Mouse (Mus musculus) MEL (cell line): ENCODE data around the gene Tufm. TPM values are rescaled to one million over a fixed set of nuclear protein-coding genes. Genes with fewer than 3 reads are reported as not detected.

Experiments
- DNase-seq: peaks from one replicate; pipeline ENCODE4 v3.0.0; 2011; ENCODE audit warnings: low read depth, low spot score
- H3K27ac ChIP-seq: 2 replicates; pipeline ENCODE4 v1.5.1; 2012; ENCODE audit warnings: low read depth, mild to moderate bottlenecking, control low read depth, low read length, moderate library complexity; ENCODE audit not compliant: control insufficient read depth
- H3K27me3 ChIP-seq, 2 experiments: fragments of 150-350 bp in 1 of 2; sonication (generic) in 1 of 2; 2 replicates each; pipeline ENCODE4 v1.6.1; 2012; ENCODE audit warnings: low read length in 2 of 2, mild to moderate bottlenecking in 2 of 2, improper control_type of control experiment in 1 of 2, moderate library complexity in 1 of 2; ENCODE audit not compliant: insufficient read depth in 2 of 2, control insufficient read depth in 1 of 2
- H3K36me3 ChIP-seq, 2 experiments: 2 replicates each; pipeline ENCODE4 v1.6.1; 2012 to 2014; ENCODE audit warnings: low read length in 2 of 2, improper control_type of control experiment in 1 of 2, inconsistent platforms in 1 of 2, mild to moderate bottlenecking in 1 of 2; ENCODE audit not compliant: insufficient read depth in 2 of 2, control insufficient read depth in 1 of 2
- H3K4me1 ChIP-seq, 2 experiments: fragments of 150-350 bp in 1 of 2; sonication (generic) in 1 of 2; 2 replicates each; pipeline ENCODE4 v1.6.1; 2012; ENCODE audit warnings: low read length in 2 of 2, improper control_type of control experiment in 1 of 2, mild to moderate bottlenecking in 1 of 2; ENCODE audit not compliant: insufficient read depth in 2 of 2, control insufficient read depth in 1 of 2
- H3K4me3 ChIP-seq, 2 experiments: fragments of 150-350 bp in 1 of 2; sonication (generic) in 1 of 2; 2 replicates each; pipeline ENCODE4 v1.5.1; 2012; ENCODE audit warnings: low read depth in 2 of 2, low read length in 2 of 2, mild to moderate bottlenecking in 2 of 2, moderate library complexity in 2 of 2, control low read depth in 1 of 2, improper control_type of control experiment in 1 of 2; ENCODE audit not compliant: control insufficient read depth in 1 of 2, insufficient read depth in 1 of 2
- H3K79me2 ChIP-seq: 2 replicates; pipeline ENCODE4 v1.6.1; 2012; ENCODE audit warnings: mild to moderate bottlenecking, low read length, moderate library complexity; ENCODE audit not compliant: control insufficient read depth, poor library complexity, insufficient read depth
- H3K9ac ChIP-seq: 2 replicates; pipeline ENCODE4 v1.6.1; 2012; ENCODE audit warnings: low read depth, mild to moderate bottlenecking, control low read depth, low read length, moderate library complexity; ENCODE audit not compliant: control insufficient read depth, poor library complexity, severe bottlenecking
- H3K9me3 ChIP-seq: fragments of 150-350 bp; sonication (generic); replicated peaks from 2 replicates; pipeline ENCODE4 v1.6.1; 2012; ENCODE audit warnings: mild to moderate bottlenecking, low read length, improper control_type of control experiment, moderate library complexity; ENCODE audit not compliant: insufficient read depth
- BHLHE40 ChIP-seq: IDR thresholded peaks from 2 replicates; pipeline ENCODE4 v1.6.1; 2012; ENCODE audit warnings: low read depth, mild to moderate bottlenecking, inconsistent platforms, low read length, improper control_type of control experiment, borderline replicate concordance
- CHD1 ChIP-seq: IDR thresholded peaks from 2 replicates; pipeline ENCODE4 v1.6.1; 2012; ENCODE audit warnings: low read depth, mild to moderate bottlenecking, inconsistent platforms, low read length, improper control_type of control experiment
- E2F4 ChIP-seq: IDR thresholded peaks from 2 replicates; pipeline ENCODE4 v1.6.1; 2011; ENCODE audit warnings: low read depth, low read length, improper control_type of control experiment, borderline replicate concordance
- GABPA ChIP-seq: IDR thresholded peaks from 2 replicates; pipeline ENCODE4 v1.6.1; 2012; ENCODE audit warnings: low read depth, mild to moderate bottlenecking, inconsistent platforms, low read length, improper control_type of control experiment, moderate library complexity
- JUND ChIP-seq: IDR thresholded peaks from 2 replicates; pipeline ENCODE4 v1.6.1; 2011; ENCODE audit warnings: low read depth, mild to moderate bottlenecking, improper control_type of control experiment, low read length
- KAT2A ChIP-seq: conservative IDR thresholded peaks from 2 replicates; pipeline ENCODE4 v1.6.1; 2012; ENCODE audit warnings: low read depth, low read length, improper control_type of control experiment, inconsistent platforms
- MAX ChIP-seq: IDR thresholded peaks from 2 replicates; pipeline ENCODE4 v1.6.1; 2011; ENCODE audit warnings: low read length, improper control_type of control experiment
- MAZ ChIP-seq: IDR thresholded peaks from 2 replicates; pipeline ENCODE4 v1.6.1; 2012; ENCODE audit warnings: low read depth, mild to moderate bottlenecking, inconsistent platforms, low read length, improper control_type of control experiment
- MYB ChIP-seq: IDR thresholded peaks from 2 replicates; pipeline ENCODE4 v1.6.1; 2011; ENCODE audit warnings: mild to moderate bottlenecking, low read depth, low read length, improper control_type of control experiment
- MYC ChIP-seq: IDR thresholded peaks from 2 replicates; pipeline ENCODE4 v1.6.1; 2011; ENCODE audit warnings: low read depth, mild to moderate bottlenecking, low read length, improper control_type of control experiment, moderate library complexity
- NELFE ChIP-seq: IDR thresholded peaks from 2 replicates; pipeline ENCODE4 v1.6.1; 2011; ENCODE audit warnings: low read depth, low read length, improper control_type of control experiment
- NRF1 ChIP-seq: IDR thresholded peaks from 2 replicates; pipeline ENCODE4 v1.6.1; 2014; ENCODE audit warnings: low read depth, mild to moderate bottlenecking, inconsistent platforms, low read length, improper control_type of control experiment, moderate library complexity; ENCODE audit not compliant: poor library complexity, insufficient read depth, severe bottlenecking
- POLR2A ChIP-seq, 2 experiments: IDR thresholded peaks; 2 replicates each; pipeline ENCODE4 v1.6.1; 2011 to 2012; ENCODE audit warnings: low read length in 2 of 2, mild to moderate bottlenecking in 2 of 2, control low read depth in 1 of 2, improper control_type of control experiment in 1 of 2, low read depth in 1 of 2, moderate library complexity in 1 of 2; ENCODE audit not compliant: control insufficient read depth in 1 of 2, insufficient read depth in 1 of 2, poor library complexity in 1 of 2
- POLR2AphosphoS2 ChIP-seq: IDR thresholded peaks from 2 replicates; pipeline ENCODE4 v1.6.1; 2011; ENCODE audit warnings: low read length, improper control_type of control experiment
- POLR2AphosphoS5 ChIP-seq: IDR thresholded peaks from 2 replicates; pipeline ENCODE4 v1.6.1; 2012; ENCODE audit warnings: low read depth, borderline replicate concordance, mild to moderate bottlenecking, inconsistent platforms, low read length, moderate library complexity, mixed read lengths
- RCOR1 ChIP-seq: IDR thresholded peaks from 2 replicates; pipeline ENCODE4 v1.6.1; 2012; ENCODE audit warnings: low read depth, mild to moderate bottlenecking, inconsistent platforms, low read length, improper control_type of control experiment
- SMC3 ChIP-seq: IDR thresholded peaks from 2 replicates; pipeline ENCODE4 v1.6.1; 2011; ENCODE audit warnings: low read depth, low read length, improper control_type of control experiment
- TCF12 ChIP-seq: IDR thresholded peaks from 2 replicates; pipeline ENCODE4 v1.6.1; 2014; ENCODE audit warnings: low read depth, mild to moderate bottlenecking, inconsistent platforms, low read length, improper control_type of control experiment, moderate library complexity
- UBTF ChIP-seq: IDR thresholded peaks from 2 replicates; pipeline ENCODE4 v1.6.1; 2012; ENCODE audit warnings: low read depth, mild to moderate bottlenecking, inconsistent platforms, low read length, improper control_type of control experiment, moderate library complexity, borderline replicate concordance; ENCODE audit not compliant: insufficient read depth
- USF1 ChIP-seq: IDR thresholded peaks from 2 replicates; pipeline ENCODE4 v1.6.1; 2014; ENCODE audit warnings: low read depth, mild to moderate bottlenecking, inconsistent platforms, low read length, improper control_type of control experiment, moderate library complexity
- ZMIZ1 ChIP-seq: IDR thresholded peaks from 2 replicates; pipeline ENCODE4 v1.6.1; 2012; ENCODE audit warnings: low read depth, mild to moderate bottlenecking, inconsistent platforms, low read length, improper control_type of control experiment, moderate library complexity
- polyA plus RNA-seq, 2 experiments: library from polyadenylated mRNA; stranded (reverse) in 1 of 2; unstranded in 1 of 2; fragments of >175 nt in 1 of 2; fragments of >200 nt in 1 of 2; gene quantifications; 2 replicates each; pipeline versions ENCODE4 v1.2.1 to v1.2.4; 2012; ENCODE audit warnings: low replicate concordance in 2 of 2, low read depth in 1 of 2; ENCODE audit not compliant: insufficient read length in 2 of 2, insufficient read depth in 1 of 2, missing spikeins in 1 of 2
- total RNA-seq: library from RNA; depleted of rRNA; stranded (reverse); fragments of 300-350 nt; gene quantifications from 2 replicates; pipeline ENCODE4 v1.2.3, GENCODE M21; 2012

Tufm gene
- total and polyA plus RNA-seq, 3 experiments = 224 to 397 TPM; not detected in 1

DNA sequence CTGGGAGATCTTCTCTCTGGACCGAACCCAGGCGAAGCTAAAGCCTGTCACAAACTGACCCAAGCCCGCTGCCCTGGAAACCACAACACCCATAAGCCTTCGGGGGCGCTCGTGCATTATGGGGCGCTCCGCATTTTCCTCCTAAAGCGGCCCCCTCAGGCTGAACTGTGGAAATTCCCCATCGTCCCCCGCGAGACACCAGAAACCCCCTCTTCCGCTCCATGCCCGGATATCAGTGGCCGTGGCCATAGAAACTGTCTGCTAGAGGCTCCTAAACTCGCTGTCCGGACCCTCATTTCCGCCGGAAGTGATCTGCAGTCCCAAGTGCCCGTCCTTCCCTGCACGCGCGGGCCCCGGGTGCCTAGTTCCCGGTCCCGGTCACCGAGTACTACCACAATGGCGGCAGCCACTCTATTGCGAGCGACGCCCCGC, at the start of gene Tufm (continued):
- peak; percentile 72 for TF ChIP-seq TCF12
- TF ChIP-seq BHLHE40 = no peak
- TF ChIP-seq, all 39 proteins: peak for 18

DNA sequence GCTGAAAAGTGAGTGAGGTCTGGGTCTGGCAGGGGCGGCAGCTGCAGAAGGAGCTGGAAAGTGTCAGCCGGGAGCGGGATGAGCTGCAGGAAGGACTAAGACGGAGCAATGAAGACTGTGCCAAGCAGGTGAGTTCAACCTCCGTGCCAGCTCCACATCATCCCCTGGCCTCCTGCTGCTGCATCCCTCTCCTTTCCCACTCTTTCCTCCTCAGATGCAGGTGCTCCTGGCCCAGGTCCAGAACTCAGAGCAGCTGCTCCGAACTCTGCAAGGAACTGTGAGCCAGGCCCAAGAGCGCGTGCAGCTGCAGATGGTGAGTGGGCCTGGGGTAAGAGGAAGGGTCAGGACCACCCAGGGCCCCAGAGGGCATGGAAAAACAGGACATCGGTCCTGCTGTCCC, 47.0 kb upstream of the Tufm start:
- Histone ChIP-seq H3K9me3 (no peaks in the 10 kb centered on the region), H3K4me1 (no peaks in the 10 kb centered on the region), H3K27ac (no peak overlapping the region), H3K9ac (no peak overlapping the region), H3K4me3 (no peak overlapping the region), H3K27me3 (no peaks in the 10 kb centered on the region), H3K79me2 (no peaks in the 10 kb centered on the region), H3K36me3 (no peaks in the 10 kb centered on the region)
- TF ChIP-seq POLR2AphosphoS2 = no peak
- TF ChIP-seq MAZ = no peak
- TF ChIP-seq POLR2A (IDR thresholded peaks at IDR 0.05; ENCODE audit: control insufficient read depth in 1 of 2, insufficient read depth in 1 of 2, low read depth in 1 of 2, low read length in 2 of 2, poor library complexity in 1 of 2) = no peak
- no peak for TF ChIP-seq CHD1
- TF ChIP-seq GABPA = no peak
- no peak for TF ChIP-seq POLR2AphosphoS5
- no peak for TF ChIP-seq RCOR1
- TF ChIP-seq ZMIZ1 = no peak
- TF ChIP-seq NELFE = no peak
- no peak for TF ChIP-seq MAX
- TF ChIP-seq JUND = no peak
- TF ChIP-seq USF1 = no peak
- no peak for TF ChIP-seq MYC
- no peak for TF ChIP-seq E2F4
- no peak for TF ChIP-seq BHLHE40
- TF ChIP-seq SMC3 = no peak
- TF ChIP-seq NRF1 = no peak
- no peak for TF ChIP-seq KAT2A
- no peak for TF ChIP-seq UBTF
- no peak for TF ChIP-seq MYB
- no peak for DNase-seq
